Mouse (Mus musculus) activated CD4-positive, CD25-positive, alpha-beta regulatory T cell, adult 9 weeks (primary cell): ENCODE measurements around the gene Tmem191c. TPM values are rescaled to one million over a fixed set of nuclear protein-coding genes. Genes with fewer than 3 reads are reported as not detected.

Experiments used
- polyA plus RNA-seq: library from polyadenylated mRNA; unstranded; fragments of 100-300 nt; shearing (Covaris generic); gene quantifications from one replicate; pipeline ENCODE4 v1.2.1, GENCODE M21; 2017

The Tmem191c gene
- polyA plus RNA-seq = 106 TPM

DNA sequence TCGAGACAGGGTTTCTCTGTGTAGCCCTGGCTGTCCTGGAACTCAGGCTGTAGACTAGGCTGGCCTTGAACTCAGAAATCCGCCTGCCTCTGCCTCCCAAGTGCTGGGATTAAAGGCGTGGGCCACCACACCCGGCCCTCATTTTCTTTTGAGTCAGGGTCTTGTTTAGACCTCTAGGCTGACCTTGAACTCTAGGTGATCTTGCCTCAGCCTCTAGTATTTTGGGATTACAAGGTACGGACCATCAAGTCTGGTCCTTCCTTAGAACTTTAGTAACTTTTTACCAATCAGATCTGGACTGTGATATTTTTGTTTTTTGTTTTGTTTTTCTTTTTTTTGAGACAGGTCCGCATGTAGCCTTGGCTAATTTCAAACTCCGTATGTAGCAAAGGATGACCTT is at the start of gene Tmem191c:
Gene Tmem191c, plus strand, starts transcription at position 357 of the 400 bp plus-strand sequence.

DNA sequence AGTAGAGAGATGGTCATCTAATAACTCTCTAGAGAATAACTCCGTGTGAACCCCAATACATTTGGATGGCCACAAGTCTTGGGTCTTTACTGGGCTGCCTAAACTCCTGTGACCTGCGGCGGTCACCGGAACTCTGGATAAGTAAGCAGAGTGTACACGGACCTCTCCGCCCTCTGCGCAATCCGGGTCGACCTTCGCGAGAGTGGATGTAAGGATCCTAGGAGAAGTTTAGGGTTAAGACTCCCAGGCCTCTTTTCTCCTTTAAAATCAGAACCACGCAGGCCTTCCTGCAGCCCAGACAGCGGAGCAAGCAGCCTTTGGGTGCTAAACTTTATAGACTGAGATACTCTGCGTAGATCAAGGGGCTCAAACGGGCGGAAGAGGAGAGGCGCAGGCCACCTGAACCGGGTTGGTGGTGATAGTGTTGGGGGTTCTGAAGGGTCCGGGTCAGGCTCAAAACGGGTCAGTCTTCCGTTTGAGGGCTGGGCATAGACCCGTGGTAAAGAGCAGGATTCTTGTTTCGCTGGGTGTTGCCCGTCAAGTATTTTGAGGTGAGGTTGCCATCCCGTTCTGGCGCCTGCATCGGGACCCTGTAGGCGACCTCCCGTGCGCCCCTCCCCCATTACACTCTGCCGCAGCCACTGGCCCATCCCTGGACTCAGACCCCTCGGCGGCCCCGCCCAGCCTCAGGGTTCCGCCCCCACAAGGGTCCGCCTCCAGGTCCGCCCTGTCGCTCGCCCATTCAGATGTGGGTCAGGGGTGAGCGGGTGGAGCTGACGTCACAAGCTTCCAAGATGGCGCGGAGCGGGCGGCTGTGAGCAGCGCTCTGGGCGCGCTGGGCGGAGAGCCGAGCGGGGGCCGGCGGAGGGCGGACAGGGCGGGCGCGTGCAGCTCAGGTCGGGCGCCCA is 42.8 kb upstream of the Tmem191c start, which contains the start of gene Hic2:
Gene Hic2, plus strand, starts transcription at position 779 of the 908 bp plus-strand sequence.

DNA sequence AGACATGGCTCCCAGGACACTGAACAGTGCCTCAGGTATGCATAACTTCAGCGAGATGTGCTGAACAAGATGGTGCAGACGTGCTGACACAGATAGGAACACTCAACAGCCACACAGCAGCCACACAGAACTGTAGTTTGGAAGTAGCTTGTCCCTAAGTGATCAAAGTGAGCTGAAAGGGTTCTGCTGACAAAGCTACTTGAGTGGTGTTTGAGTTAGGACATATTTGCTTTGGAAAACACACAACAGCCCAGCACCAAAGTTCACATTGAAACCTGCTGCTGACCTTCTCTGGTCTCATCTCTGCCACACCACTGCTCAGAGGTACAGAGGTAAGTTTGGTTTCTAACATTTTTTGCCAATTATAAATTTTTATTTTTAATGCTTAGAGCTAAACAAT is 55.2 kb downstream of the Tmem191c start, which contains the start of gene Serpind1:
Gene Serpind1, plus strand, starts transcription at position 256 of the 400 bp plus-strand sequence.

Other genes starting within 250 kb of the Tmem191c start
- 2.8 TPM for gene Ypel1, start 206.4 kb upstream of the Tmem191c start, polyA plus RNA-seq
- 256 TPM for gene Ppil2, start 164.8 kb upstream of the Tmem191c start, polyA plus RNA-seq
- 4.4 TPM for gene 2610318N02Rik, start 150.9 kb upstream of the Tmem191c start, polyA plus RNA-seq
- 46.3 TPM for gene Sdf2l1, start 143.7 kb upstream of the Tmem191c start, polyA plus RNA-seq
- 5.8 TPM for gene Ydjc, start 131.5 kb upstream of the Tmem191c start, polyA plus RNA-seq
- 2.7 TPM for gene Ccdc116, start 128.8 kb upstream of the Tmem191c start, polyA plus RNA-seq
- 361 TPM for gene Ube2l3, start 73.4 kb upstream of the Tmem191c start, polyA plus RNA-seq
- not detected for gene Rimbp3, start 67.5 kb upstream of the Tmem191c start, polyA plus RNA-seq
- gene Hic2, start 42.5 kb upstream of the Tmem191c start, polyA plus RNA-seq = 1.4 TPM
- 0.31 TPM for gene Serpind1, start 55.3 kb downstream of the Tmem191c start, polyA plus RNA-seq
- 23.1 TPM for gene Snap29, start 129.9 kb downstream of the Tmem191c start, polyA plus RNA-seq
- 33.9 TPM for gene Pi4ka, start 130.2 kb downstream of the Tmem191c start, polyA plus RNA-seq
- 94.8 TPM for gene Crkl, start 175.9 kb downstream of the Tmem191c start, polyA plus RNA-seq
- not detected for gene Aifm3, start 213.5 kb downstream of the Tmem191c start, polyA plus RNA-seq
- 67.0 TPM for gene Lztr1, start 232.6 kb downstream of the Tmem191c start, polyA plus RNA-seq